Mouse (Mus musculus) olfactory bulb, adult 2 months (tissue): ENCODE measurements around the gene Bag1.

Experiments
- CTCF ChIP-seq: fragments of 200-500 bp; IDR thresholded peaks from 2 replicates; pipeline ENCODE4 v1.5.1; 2012; ENCODE audit warnings: low read depth, mild to moderate bottlenecking, low read length, moderate library complexity; ENCODE audit not compliant: insufficient read depth
- POLR2A ChIP-seq: fragments of 200-500 bp; IDR thresholded peaks from 2 replicates; pipeline ENCODE4 v1.6.1; 2012; ENCODE audit warnings: mild to moderate bottlenecking, low read depth, low read length, moderate library complexity; ENCODE audit not compliant: insufficient read depth

- TF ChIP-seq POLR2A (no peak), CTCF (no peak)
Observed at GRCm38 (mm10) chr4:40943651-40944050, 4.4 kb downstream of the Bag1 start.
